Mouse (Mus musculus) adrenal gland, adult 2 months (tissue): ENCODE measurements at regions not wholly inside any gene's neighbourhood (a gene's known extent, or its start where the extent isn't known, plus 50 kb on each side); places are given as distances from the start of the nearest gene placed in this dataset.

ENCODE experiments used
- DNase-seq: peaks from one replicate; pipeline ENCODE4 v3.0.0; 2021

GRCm38 (mm10) chr6:148600934-148601333 is 156.7 kb upstream of the Tmtc1 start:
- DNase-seq = peak; percentile 32

GRCm38 (mm10) chr6:148599473-148599872 is 155.3 kb upstream of the Tmtc1 start:
- no peak for DNase-seq

GRCm38 (mm10) chr6:148598746-148599337 is 154.7 kb upstream of the Tmtc1 start:
- no peak for DNase-seq

GRCm38 (mm10) chr6:148595009-148595770 is 151.0 kb upstream of the Tmtc1 start:
- no peak for DNase-seq

GRCm38 (mm10) chr6:148588971-148589370 is 144.8 kb upstream of the Tmtc1 start:
- no peak for DNase-seq

- DNase-seq = no peak
Measured at GRCm38 (mm10) chr6:148586439-148587321, 142.5 kb upstream of the Tmtc1 start.

GRCm38 (mm10) chr6:148584126-148584525 is 139.9 kb upstream of the Tmtc1 start:
- no peak for DNase-seq

GRCm38 (mm10) chr6:148578281-148578680 is 134.1 kb upstream of the Tmtc1 start:
- DNase-seq = no peak

GRCm38 (mm10) chr6:148577663-148578062 is 133.5 kb upstream of the Tmtc1 start:
- no peak for DNase-seq

GRCm38 (mm10) chr6:148574742-148575453 is 130.7 kb upstream of the Tmtc1 start:
- DNase-seq = no peak

- DNase-seq = no peak
Measured at GRCm38 (mm10) chr6:148572201-148572600, 128.0 kb upstream of the Tmtc1 start.

- DNase-seq = no peak
Measured at GRCm38 (mm10) chr6:148571651-148572050, 127.5 kb upstream of the Tmtc1 start.

GRCm38 (mm10) chr6:148564146-148564545 is 120.0 kb upstream of the Tmtc1 start:
- no peak for DNase-seq

GRCm38 (mm10) chr6:148562206-148562708 is 118.1 kb upstream of the Tmtc1 start:
- no peak for DNase-seq

GRCm38 (mm10) chr6:148556484-148556871 is 112.3 kb upstream of the Tmtc1 start:
- no peak for DNase-seq

GRCm38 (mm10) chr6:148555651-148556483 is 111.7 kb upstream of the Tmtc1 start:
- no peak for DNase-seq

GRCm38 (mm10) chr6:148554463-148554862 is 110.3 kb upstream of the Tmtc1 start:
- DNase-seq = no peak

- no peak for DNase-seq
Measured at GRCm38 (mm10) chr6:148553616-148554015, 109.4 kb upstream of the Tmtc1 start.

GRCm38 (mm10) chr6:148551097-148551496 is 106.9 kb upstream of the Tmtc1 start:
- no peak for DNase-seq

GRCm38 (mm10) chr6:148548138-148548778 is 104.1 kb upstream of the Tmtc1 start:
- no peak for DNase-seq
